Mouse (Mus musculus): ENCODE data around the gene Foxk1. TPM values are rescaled to one million over a fixed set of nuclear protein-coding genes. Genes with fewer than 3 reads are reported as not detected.

The Foxk1 gene
- polyA plus RNA-seq, 2 experiments = 6.0 to 18.6 TPM

DNA sequence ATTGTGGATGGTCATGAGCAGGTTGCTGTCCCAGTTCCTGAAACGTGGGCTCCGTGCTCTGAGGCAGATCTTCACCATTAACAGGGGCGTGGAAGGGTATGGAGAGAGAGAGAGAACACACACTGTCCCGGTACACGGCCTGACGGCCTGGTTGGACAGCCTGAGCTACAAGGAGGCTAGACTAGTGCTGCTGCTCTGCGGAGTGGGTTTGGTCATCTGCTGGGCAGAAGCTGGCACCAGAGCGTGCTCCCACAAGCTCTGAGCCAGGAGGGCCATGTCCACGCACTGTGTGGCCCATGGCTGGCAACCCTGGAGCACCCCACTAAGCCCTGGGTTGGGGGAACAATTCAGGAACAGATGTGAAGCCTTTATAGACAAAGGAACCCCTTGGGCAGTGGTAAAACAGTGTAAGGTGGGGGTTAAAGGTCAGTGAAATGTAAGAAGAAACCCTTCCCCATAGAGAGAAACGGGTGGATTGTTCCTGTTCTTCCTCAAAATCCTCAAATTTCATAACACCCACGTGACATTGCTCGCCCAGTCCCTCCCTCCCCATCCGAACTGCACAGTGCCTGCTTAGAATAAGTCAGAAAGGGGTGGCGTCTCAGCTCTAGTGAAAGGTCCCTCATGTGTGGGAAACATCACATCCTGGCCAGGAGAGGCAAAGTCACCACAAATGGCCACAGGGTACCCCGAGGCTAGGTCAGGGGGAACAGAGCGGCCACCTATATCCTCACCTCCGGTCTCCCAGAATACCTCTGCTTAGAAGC, 57.7 kb downstream of the Foxk1 start:
- H3K36me3 ChIP-seq (ENCODE audit: control insufficient read depth, insufficient read depth, low read length) = peaks cover 64% of the 10 kb centered on the region
- no peak overlapping the region for H3K4me2 ChIP-seq (replicated peaks; ENCODE audit: low read depth, low read length, severe bottlenecking)
- DNase-seq (ENCODE audit: low spot score) (no peak), ATAC-seq (ENCODE audit: low FRiP score, low read depth) (no peak)
- WGBS = 86% methylated on average over 17 of the region's 17 CpGs
- no peak for TF ChIP-seq POLR2A (IDR thresholded peaks at IDR 0.05; ENCODE audit: borderline replicate concordance, extremely low read depth, insufficient read depth, insufficient read length)
- H3K4me1 ChIP-seq (ENCODE audit: control insufficient read depth, insufficient read depth, low read length) = 0 out of 2 replicates have a peak, but pooled peaks cover 3% of the 10 kb centered on the region
- H3K27me3 ChIP-seq (ENCODE audit: control insufficient read depth, insufficient read depth, low read length) = no peaks in the 10 kb centered on the region
- H3K27ac ChIP-seq (replicated peaks; ENCODE audit: low read depth, low read length) = no peak overlapping the region
- no peaks in the 10 kb centered on the region for H3K9me3 ChIP-seq (ENCODE audit: control insufficient read depth, low read length)
- H3K9ac ChIP-seq (ENCODE audit: low read depth, low read length, severe bottlenecking) = no peak overlapping the region
- no peak overlapping the region for H3K4me3 ChIP-seq (replicated peaks; ENCODE audit: low read length)

DNA sequence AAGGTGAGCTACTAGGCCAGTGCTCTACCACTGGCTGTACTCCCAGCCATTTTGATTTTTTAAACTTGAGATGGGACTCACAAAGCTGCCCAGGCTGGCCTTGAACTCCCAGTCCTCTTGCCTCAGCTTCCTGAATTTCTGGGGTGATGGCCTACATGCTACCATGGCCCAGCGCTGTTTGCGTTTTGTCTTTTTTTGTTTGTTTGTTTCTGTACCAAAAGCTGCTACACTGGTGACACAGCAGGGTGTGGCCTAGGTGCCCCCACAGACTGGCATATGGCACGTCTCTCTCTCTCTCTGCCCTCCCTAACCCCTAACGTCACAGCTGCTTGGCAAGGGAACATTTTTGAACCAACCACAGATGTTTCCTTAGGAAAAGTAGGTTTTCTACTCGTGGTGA, 58.5 kb downstream of the Foxk1 start:
- Histone ChIP-seq H3K9me3 (ENCODE audit: control insufficient read depth, low read length) (no peaks in the 10 kb centered on the region), H3K4me3 (replicated peaks; ENCODE audit: low read length) (no peak overlapping the region), H3K27ac (replicated peaks; ENCODE audit: low read depth, low read length) (no peak overlapping the region), H3K9ac (ENCODE audit: low read depth, low read length, severe bottlenecking) (no peak overlapping the region), H3K4me2 (replicated peaks; ENCODE audit: low read depth, low read length, severe bottlenecking) (no peak overlapping the region), H3K27me3 (ENCODE audit: control insufficient read depth, insufficient read depth, low read length) (no peaks in the 10 kb centered on the region), H3K4me1 (ENCODE audit: control insufficient read depth, insufficient read depth, low read length) (peaks cover 8% of the 10 kb centered on the region; the same call in 1 of the 2 replicates), H3K36me3 (ENCODE audit: control insufficient read depth, insufficient read depth, low read length) (peaks cover 55% of the 10 kb centered on the region)
- WGBS = 84% methylated on average over 5 of the region's 5 CpGs
- DNase-seq (ENCODE audit: low spot score) = no peak
- ATAC-seq (ENCODE audit: low FRiP score, low read depth) = no peak
- TF ChIP-seq POLR2A (IDR thresholded peaks at IDR 0.05; ENCODE audit: borderline replicate concordance, extremely low read depth, insufficient read depth, insufficient read length) = no peak

DNA sequence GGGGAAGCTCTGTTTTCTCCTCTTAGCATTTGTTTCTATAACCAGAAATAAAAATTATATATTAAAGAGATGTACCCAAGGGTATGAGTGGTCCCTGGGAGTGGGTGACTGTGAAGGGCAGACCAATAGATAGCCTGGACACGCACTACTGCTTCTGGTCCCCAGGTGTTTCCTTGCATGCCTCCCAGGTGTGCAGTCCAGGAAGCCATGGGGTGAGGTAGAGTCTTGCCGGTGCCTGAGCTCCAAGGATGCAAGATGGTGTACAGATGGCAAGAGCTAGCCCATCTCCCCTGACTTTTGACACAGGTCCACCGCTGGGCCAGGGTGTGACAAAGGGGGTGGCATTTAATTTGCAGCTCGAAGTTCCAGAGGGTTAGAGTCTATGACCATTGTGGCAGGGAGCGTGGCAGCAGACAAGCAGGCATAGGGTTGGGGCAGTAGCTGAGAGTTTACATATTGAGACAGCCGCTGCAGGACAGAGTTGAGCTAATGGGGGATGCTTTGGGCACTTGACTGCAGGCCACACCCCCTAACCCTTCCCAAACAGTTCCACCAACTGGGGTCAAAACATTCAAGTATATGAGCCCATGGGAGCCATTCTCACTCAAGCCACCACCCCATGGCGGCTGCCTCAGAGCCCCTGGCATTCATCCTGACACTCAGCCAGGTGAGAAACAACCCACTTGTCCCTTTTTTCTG, 60.8 kb downstream of the Foxk1 start:
- no peak overlapping the region for H3K27ac ChIP-seq (replicated peaks; ENCODE audit: low read depth, low read length)
- DNase-seq (ENCODE audit: low spot score) (no peak), ATAC-seq (ENCODE audit: low FRiP score, low read depth) (no peak)
- no peak overlapping the region for H3K4me3 ChIP-seq (replicated peaks; ENCODE audit: low read length)
- no peak overlapping the region for H3K9ac ChIP-seq (ENCODE audit: low read depth, low read length, severe bottlenecking)
- no peaks in the 10 kb centered on the region for H3K27me3 ChIP-seq (ENCODE audit: control insufficient read depth, insufficient read depth, low read length)
- H3K9me3 ChIP-seq (ENCODE audit: control insufficient read depth, low read length) = no peaks in the 10 kb centered on the region
- no peak for TF ChIP-seq POLR2A (IDR thresholded peaks at IDR 0.05; ENCODE audit: borderline replicate concordance, extremely low read depth, insufficient read depth, insufficient read length)
- peaks cover 8% of the 10 kb centered on the region; the same call in 1 of the 2 replicates for H3K4me1 ChIP-seq (ENCODE audit: control insufficient read depth, insufficient read depth, low read length)
- 95% methylated on average over 7 of the region's 7 CpGs for WGBS
- H3K4me2 ChIP-seq (replicated peaks; ENCODE audit: low read depth, low read length, severe bottlenecking) = no peak overlapping the region
- H3K36me3 ChIP-seq (ENCODE audit: control insufficient read depth, insufficient read depth, low read length) = peaks cover 37% of the 10 kb centered on the region

DNA sequence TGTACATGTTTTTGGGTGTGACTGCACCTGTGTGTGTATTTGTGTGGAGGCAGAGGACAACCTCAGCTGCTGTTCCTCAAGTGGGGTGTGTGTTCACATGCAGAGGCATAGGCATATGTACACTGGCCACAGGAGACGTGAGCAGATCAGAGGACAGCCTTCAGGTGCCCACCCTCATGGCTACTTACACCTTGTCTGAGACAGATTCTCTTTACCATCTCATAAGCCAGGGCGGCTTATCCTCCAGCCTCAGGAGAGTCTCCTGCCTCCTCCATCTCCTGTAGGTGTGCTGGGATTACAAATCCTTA, 61.3 kb downstream of the Foxk1 start:
- whole genome bisulfite sequencing = 93% methylated on average over 2 of the region's 2 CpGs
- Histone ChIP-seq H3K36me3 (ENCODE audit: control insufficient read depth, insufficient read depth, low read length) (peaks cover 33% of the 10 kb centered on the region), H3K4me2 (replicated peaks; ENCODE audit: low read depth, low read length, severe bottlenecking) (no peak overlapping the region), H3K27ac (replicated peaks; ENCODE audit: low read depth, low read length) (no peak overlapping the region), H3K27me3 (ENCODE audit: control insufficient read depth, insufficient read depth, low read length) (no peaks in the 10 kb centered on the region), H3K4me3 (replicated peaks; ENCODE audit: low read length) (no peak overlapping the region), H3K9ac (ENCODE audit: low read depth, low read length, severe bottlenecking) (no peak overlapping the region), H3K4me1 (ENCODE audit: control insufficient read depth, insufficient read depth, low read length) (peaks cover 8% of the 10 kb centered on the region; the same call in 1 of the 2 replicates), H3K9me3 (ENCODE audit: control insufficient read depth, low read length) (no peaks in the 10 kb centered on the region)
- no peak for TF ChIP-seq POLR2A (IDR thresholded peaks at IDR 0.05; ENCODE audit: borderline replicate concordance, extremely low read depth, insufficient read depth, insufficient read length)
- ATAC-seq (ENCODE audit: low FRiP score, low read depth) = no peak
- DNase-seq (ENCODE audit: low spot score) = no peak

DNA sequence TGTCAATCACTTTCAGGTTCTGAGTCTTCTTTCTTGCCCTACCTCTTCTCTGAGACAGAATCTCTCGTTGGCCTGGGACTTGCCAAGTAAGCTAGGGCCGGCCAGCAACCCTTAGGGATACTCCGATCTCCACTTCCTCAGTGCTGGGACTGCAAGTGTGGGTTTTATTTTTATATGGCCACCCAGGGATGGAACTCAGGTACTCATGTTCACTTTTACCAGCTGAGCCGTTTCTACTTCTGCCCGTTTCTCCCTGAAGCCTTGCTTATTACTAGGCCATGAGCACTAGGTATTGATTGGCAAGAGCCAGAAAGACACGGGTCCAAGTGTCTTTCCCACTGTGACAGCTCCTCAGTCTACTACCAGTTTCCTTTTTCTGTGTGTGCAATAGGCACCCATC, 61.7 kb downstream of the Foxk1 start:
- H3K36me3 ChIP-seq (ENCODE audit: control insufficient read depth, insufficient read depth, low read length) = peaks cover 33% of the 10 kb centered on the region
- WGBS = 84% methylated on average over 6 of the region's 6 CpGs
- 0 out of 2 replicates have a peak overlapping the region, but pooled peaks have one; percentile 32 for H3K9ac ChIP-seq (ENCODE audit: low read depth, low read length, severe bottlenecking)
- H3K4me2 ChIP-seq (replicated peaks; ENCODE audit: low read depth, low read length, severe bottlenecking) = peak overlapping the region; percentile 75
- no peak for DNase-seq (ENCODE audit: low spot score)
- H3K27ac ChIP-seq (replicated peaks; ENCODE audit: low read depth, low read length) = peak overlapping the region; percentile 65
- peak overlapping the region; percentile 71 for H3K4me3 ChIP-seq (replicated peaks; ENCODE audit: low read length)
- H3K4me1 ChIP-seq (ENCODE audit: control insufficient read depth, insufficient read depth, low read length) = peaks cover 8% of the 10 kb centered on the region; the same call in 1 of the 2 replicates
- H3K9me3 ChIP-seq (ENCODE audit: control insufficient read depth, low read length) = no peaks in the 10 kb centered on the region
- no peak for ATAC-seq (ENCODE audit: low FRiP score, low read depth)
- H3K27me3 ChIP-seq (ENCODE audit: control insufficient read depth, insufficient read depth, low read length) = no peaks in the 10 kb centered on the region
- TF ChIP-seq POLR2A (IDR thresholded peaks at IDR 0.05; ENCODE audit: borderline replicate concordance, extremely low read depth, insufficient read depth, insufficient read length) = no peak
